Mouse (Mus musculus) brain, embryonic 18.5 days (tissue): ENCODE results near the gene Ubfd1.
A peak's percentile ranks its signal among the peaks of the same experiment; 100 is the strongest.

Experiments
- DNase-seq: peaks from one replicate; pipeline ENCODE4 v3.0.0-alpha.2; 2012; ENCODE audit warnings: low read depth, low spot score

Gene Ubfd1

DNA sequence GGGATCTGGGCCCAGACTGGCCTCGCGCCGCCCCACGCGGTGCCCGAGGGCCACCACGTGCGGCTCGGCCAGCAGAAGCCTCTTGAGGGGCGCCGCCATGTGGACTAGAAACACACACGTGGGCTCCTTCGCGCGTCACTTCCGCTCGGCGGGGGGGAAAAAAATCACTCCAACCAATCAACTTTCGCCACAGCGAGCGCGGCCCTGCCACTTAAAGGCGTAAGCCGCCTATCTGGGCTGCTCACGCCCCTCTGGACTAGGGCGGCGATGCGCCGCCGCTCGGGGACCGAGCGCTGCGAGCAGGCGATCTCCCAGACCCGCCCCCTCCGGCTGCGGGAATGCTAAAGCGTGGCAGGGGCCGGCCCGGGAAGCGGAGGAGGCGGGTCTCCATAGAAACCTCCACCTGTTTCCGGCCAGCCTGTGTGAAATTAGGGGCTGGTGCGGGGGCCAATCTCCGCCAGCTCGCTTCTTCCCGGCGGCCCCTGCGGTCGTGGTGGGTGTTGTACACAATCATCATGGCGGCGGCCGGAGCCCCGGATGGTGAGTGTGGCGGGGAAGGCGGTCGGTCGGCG, at the start of gene Ubfd1, which contains the start of gene Ears2:
TSS of gene Ubfd1 (plus strand) at position 231 of the 572 bp plus-strand sequence.
TSS of gene Ears2 (minus strand) at position 319 of the 572 bp plus-strand sequence.
- DNase-seq = peak; percentile 93

DNA sequence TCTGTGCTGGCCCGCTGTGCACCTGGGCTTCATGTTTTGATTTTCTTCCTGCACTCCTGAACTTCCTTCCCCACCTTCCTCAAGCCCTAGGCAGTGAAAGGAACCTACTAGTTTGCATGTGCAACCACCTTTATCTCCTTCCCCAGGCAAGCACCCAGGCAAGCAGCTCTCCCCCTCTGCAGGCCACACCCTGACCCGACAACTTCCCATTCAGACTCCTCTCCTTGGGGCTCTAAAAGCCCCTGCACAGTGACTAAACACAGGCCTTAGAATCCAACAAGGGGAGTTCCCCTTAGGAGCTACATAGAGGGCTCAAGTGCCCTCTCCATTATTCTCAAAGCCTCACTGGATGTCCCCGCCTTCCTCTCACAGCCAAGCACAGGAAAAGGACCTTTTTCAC, 48.7 kb upstream of the Ubfd1 start:
- no peak for DNase-seq

DNA sequence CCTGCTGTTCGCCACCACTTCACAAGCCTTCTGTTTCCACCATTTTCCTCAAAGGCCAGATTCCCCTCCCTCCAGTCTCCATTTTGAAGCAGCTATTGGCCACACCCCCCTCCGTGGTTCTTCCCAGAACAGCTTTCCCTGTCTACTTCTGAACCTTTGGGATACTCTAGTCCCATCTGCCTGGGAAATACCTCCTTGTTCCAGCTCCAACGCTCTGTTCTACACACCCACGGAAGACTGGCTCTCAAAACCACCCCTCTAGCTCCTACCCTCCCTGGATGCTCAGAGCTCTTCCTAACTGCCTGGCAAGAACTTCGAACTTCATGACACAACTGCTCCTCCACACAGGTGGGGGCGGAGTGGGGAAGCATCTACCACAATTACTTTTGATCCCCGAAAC, 48.0 kb upstream of the Ubfd1 start:
- DNase-seq = no peak

DNA sequence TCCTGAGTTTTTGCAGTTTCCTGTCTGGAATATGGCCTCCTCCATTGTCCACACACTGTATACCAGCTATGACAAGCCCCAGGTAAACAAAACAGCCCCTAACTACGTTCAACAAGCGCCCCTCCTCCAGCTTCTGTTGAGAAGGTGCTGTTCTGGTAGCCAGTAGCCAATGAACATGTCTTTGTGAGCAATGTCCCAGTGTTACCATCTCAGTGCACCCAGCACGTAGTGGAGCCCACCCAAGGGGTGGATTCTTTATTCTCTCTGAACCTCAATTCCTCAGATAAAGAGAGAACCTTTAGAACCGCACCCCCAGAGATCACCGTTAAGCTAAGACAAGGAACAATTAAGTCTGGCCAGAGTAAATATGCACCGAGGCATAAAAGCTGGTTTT, 46.7 kb upstream of the Ubfd1 start:
- no peak for DNase-seq

DNA sequence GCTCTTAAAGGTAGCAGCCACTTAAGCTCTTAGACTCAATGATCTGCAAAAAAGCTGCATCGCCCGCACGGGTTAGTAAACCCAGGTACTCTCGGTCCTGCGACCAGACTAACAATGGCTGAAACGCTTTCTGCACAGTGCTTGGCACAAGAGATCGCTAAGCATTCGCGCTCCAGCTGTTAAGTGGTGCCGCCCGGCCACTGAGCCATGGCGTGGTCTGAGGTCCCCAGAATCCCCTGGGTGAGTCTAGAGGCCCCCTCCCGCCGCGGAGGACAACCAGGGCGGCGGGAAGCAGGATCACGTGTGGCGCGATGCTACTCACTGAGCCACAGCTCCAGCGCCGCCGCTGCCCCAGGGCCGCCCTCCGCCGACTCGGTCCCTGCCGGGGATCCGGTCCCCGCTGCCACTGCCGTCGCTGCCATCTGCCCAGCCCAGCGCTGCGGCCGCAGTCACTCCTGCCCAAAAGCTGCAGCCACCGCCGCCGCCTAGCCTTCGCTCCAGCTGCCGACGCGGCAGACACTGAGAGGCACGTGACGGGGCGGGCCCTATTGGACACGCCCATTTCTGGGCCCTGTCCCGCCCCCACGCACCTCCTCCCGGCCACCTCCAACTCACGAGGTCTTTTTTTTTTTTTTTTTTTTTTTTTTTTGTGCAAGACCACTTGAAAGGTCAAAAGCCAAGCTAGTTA, 46.2 kb upstream of the Ubfd1 start, which contains the start of gene Gga2:
TSS of gene Gga2 (minus strand) at position 556 of the 688 bp plus-strand sequence.
- DNase-seq = peak; percentile 67

DNA sequence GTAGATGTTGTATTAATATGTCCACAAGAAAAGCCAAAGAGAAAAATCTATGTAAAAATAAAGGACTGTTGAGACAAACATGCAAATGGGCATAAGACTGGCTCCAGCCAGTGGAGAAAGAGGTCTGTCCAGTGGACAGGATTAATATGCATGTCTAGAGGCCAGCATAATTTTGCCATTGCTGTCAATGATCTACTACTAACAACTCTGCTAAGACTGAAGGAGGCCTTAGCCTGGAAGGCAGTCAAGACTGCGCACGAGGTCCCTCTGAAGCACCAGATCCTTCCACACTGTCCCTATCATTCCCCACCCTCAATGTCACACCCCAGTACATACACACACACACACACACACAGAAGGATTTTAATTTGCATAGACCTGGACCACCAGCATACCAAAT, 44.8 kb upstream of the Ubfd1 start:
- DNase-seq = no peak

DNA sequence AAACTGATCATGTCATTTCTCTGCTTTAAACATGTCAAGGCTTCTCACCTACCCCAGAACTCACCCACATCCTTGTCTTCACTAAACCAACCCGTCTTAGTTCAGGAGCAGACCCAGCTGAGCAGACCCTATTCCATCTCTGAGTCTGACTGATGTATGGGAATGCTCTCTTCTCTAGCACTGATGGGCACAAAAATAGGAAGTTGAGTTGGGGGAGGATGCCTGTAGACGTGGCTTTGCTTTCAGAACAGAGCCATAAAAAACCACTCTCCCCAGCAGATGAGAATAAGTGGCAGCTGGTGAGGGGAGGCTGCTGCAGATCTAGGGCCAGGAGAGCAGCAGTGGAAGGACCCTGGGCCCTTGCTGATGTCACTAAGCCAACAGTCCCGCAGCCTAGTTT, 33.6 kb upstream of the Ubfd1 start:
- no peak for DNase-seq

DNA sequence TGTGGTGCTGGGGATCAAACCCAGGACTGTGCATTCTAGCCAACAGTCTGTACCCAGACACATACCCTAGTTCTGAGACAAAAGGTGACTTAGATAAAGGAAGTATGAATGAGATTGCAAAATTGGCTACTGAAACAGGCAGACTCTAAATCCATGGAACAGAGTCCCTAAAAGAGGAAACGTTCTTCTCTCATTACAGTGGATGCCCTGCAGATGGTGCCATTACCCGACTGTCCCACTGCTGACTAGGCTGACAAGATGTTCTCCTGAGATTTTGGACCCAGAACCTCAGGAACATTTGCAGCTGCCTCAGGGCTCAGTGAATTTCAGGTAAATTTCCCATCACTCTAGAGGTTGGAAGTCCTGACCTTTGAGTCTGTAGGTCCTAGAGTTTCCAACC, 32.6 kb upstream of the Ubfd1 start:
- no peak for DNase-seq

DNA sequence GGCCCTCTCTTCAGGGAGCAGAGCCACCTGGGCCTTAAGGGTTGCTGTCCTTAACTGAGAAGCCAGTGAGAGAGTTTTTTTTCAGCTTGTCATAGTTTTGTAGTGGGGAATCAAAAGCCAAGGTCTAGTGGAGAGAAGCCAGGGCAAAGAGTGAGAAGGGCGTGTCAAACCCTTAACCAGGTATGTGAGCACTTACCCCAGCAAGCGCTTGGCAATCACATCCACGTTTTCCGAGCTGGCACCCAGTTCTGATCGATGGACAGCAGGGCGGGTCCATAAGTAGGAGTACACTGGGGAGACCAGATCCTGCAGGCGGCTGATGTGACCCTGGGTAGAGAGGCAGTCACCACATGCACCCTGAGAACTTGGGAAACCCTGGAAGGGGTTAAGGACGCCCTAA, 22.9 kb upstream of the Ubfd1 start:
- DNase-seq = no peak

DNA sequence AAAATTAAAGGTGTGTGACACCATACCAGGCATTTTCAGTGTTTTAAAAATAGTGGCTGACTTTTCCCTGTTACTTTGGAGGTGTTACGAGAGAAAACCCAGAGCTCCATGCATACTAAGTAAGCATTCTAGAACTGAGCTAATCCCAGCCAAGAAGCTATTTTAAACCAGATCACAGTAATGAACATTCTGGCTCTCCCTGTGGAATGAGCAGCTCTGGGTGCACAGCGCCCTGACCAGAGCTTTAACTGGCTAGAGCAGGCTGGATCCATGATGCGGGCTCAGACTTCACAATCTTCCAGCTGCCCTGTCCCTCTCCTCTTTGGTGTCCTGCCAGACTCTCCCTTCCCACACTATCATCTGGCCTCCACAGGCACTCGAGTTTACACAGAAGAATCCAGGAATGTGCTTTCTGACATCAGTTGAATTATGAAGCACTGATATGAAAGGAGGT, 21.8 kb upstream of the Ubfd1 start:
- no peak for DNase-seq

DNA sequence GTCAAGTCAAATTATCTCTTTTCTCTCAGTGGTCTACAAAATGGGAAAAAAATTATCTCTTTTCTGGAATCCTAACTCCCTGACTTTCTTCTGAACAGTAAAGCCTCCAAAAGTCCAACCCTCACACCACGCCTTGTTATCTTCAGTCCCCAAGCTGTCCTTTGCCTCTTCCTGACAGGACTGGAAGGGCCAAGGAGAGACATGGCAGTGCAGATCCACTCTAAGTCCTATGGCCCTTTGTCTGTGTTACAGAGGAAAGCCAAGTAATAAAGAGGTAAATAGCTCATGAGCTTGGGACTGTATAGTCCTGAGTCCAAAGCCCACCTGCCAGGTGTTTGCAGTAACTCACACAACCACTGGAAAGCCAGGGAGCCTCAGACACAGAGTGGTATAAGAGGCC, 21.3 kb upstream of the Ubfd1 start:
- no peak for DNase-seq

DNA sequence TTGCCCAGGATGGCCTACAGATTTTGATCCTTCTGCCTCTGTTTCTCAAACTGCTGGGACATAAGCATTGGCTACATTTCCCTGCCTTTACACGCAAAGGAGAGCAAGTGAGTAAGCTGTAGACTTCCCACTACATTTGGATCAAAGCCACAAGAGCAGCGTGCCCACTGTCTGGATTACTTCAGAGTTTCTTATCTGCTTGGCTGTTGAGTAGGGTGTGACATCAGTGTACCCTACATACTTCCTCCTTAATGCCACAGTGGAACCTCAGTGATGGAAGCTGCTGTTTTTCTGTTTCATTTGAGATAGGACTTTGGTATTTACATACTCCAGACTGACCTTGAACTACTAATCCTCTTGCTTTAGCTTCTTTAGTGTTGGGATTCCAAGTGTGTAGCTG, 20.2 kb upstream of the Ubfd1 start:
- DNase-seq = no peak

DNA sequence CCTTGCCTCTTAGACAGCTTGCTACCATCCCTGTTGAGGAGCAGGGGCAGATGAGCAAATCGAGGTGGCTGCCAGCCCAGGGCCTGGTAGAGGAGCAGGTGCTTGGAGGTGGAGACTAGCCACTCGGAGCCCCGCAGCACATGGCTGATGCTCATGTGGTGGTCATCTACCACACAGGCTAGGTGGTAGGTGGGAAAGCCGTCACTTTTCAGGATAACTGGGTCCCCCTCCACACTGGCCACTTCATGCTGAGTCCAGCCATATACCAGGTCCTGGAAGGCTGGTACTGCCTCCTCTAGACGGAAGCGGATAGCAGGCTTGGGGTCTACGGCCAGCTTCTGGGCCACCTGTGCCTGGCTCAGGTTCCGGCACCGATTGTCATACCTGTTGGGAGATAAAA, 18.8 kb upstream of the Ubfd1 start:
- DNase-seq = no peak

DNA sequence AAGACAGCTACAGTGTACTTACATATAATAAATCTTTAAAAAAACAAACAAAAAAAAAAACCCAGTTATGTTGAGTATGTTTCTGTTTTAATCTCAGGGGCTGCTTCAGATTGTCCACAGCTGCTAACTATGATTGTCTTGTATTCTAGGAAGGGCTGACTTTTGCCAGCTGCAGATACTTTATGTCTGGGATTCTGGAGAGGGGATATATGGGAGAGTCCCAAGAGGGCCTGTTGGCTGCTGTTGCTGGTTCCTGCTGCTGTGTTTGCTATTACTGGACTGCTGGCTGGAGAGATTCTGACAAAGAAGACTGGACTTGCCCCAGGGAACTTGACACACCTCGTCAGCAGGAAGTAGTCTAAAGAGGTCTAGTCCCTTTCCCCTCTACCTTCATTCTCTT, 16.1 kb upstream of the Ubfd1 start:
- DNase-seq = no peak

DNA sequence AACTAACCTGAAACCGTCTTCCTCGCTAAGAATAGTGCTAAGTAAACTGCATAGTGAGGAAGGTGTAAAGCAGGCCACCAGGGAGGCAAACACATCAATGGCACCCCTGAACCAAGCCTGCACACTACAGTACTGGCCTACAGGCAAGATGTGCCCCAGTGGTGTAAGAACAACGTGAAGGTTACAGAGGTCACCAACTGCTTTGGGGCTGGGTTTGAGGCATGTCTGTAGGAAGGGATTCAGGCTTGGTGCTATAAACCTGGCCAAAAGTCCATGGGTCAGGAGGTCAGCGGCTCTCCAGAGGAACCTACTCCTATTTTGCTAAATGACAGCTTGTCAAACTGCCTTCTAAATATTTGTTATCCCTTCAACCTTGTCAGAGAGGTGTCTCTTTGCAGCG, 10.3 kb upstream of the Ubfd1 start:
- DNase-seq = no peak

DNA sequence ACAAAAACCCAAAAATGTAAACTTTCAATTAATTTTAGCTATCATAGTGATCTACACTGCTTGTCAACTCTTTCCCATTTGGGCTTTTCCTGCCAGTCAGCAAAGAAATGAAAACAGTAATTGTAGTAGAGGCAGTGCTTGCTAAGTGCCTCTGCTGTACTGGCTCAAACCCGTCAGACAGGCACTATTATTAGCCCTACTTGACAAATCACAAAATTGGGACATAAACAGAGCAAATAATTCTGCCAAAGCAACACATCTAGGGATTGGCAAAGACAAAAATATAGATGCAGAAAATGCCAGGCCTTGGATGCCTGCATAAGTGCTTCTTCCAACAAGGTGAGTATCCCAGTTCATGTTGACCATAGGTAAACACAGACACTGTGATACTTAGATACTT, 1.3 kb upstream of the Ubfd1 start:
- DNase-seq = no peak

DNA sequence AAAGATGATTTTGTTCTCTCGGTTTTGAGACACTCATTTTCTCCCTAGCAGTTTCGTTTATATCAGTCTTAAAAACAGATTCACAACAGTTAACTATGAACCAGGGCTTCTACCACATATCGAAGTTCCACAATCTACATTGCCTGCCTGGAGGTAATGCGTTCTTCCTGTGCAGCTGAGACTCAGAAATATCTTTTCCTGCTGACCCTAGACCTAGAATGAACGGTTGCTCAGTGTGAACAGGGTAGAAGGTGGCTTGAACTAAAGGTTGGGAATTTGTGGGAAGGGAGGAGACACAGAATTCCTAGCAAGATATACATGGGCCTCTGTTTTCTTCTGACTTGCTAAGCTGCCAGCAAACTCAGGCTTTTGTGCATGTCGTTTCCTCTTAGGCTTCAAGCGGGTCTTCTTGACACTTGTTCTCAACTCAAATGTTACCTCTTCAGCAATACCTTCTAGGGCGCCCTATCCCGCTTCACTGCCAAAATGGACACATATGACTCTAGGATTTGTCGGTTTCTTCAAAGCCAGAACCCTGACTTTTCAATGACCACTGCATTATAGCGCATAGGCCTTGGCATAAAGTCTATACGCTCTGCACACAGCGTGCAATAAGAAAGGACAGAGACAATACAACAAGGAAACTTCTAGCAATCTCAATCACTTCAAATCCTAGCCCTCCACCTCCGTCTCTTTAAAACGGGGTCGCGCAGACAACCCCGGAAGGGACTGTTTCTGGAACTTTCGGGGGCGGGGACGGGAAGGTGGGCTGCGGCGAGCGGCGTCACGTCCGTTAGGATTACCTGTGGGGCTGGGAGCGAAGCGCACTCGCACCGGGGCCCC, 652 bp upstream of the Ubfd1 start:
- DNase-seq = no peak

DNA sequence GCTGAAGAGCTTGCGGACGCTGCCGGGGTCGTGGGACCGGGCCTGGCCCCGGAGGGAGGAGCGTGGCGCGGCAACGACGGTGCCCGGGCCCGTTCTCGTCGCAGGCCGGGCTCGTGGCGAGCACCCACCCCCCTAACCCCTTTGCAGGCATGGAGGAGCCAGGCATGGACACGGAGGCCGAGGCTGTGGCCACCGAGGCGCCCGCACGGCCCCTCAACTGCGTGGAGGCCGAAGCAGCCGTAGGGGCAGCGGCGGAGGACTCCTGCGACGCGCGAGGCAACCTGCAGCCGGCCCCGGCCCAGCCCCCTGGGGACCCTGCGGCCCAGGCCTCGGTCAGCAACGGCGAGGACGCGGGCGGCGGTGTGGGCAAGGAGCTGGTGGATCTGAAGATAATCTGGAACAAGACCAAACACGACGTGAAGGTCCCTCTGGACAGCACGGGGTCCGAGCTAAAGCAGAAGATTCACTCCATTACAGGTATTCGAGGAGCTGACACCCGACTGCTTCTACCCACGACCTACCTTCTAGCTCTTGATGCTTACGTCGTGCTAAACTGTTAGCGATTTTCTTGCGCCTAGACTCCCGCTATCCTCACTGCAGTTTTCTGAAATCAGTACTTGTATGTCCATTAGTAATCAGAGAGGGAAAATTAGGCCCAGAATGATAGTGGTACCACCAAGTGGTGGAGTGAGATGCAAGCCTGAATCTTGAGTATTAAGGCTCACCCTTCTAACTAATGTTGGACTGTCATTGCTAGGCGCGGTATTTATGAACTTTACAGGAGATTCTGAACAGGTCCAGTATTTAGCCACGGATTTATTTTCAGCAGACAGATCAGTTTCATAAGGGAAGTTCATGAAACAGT, 774 bp downstream of the Ubfd1 start:
- no peak for DNase-seq

DNA sequence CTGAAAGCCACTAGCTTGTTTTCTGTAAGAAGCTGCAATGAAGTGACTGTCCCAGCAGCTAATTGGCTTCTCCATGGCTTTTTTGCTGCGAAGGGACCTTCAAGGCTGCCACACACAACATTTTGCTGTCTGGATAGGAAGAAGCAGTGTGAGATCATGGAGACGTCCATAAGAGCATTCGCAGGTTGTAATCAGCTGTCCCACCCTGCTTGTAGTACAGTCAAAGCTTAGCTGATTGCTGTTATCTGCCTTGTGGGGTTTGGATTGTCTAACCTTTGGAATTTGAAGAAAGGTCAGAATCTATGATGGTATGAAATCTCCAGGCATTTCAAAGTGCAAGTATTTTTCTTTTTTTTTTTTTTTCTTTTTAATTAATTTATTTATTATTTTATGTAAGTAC, 7.4 kb downstream of the Ubfd1 start:
- no peak for DNase-seq

DNA sequence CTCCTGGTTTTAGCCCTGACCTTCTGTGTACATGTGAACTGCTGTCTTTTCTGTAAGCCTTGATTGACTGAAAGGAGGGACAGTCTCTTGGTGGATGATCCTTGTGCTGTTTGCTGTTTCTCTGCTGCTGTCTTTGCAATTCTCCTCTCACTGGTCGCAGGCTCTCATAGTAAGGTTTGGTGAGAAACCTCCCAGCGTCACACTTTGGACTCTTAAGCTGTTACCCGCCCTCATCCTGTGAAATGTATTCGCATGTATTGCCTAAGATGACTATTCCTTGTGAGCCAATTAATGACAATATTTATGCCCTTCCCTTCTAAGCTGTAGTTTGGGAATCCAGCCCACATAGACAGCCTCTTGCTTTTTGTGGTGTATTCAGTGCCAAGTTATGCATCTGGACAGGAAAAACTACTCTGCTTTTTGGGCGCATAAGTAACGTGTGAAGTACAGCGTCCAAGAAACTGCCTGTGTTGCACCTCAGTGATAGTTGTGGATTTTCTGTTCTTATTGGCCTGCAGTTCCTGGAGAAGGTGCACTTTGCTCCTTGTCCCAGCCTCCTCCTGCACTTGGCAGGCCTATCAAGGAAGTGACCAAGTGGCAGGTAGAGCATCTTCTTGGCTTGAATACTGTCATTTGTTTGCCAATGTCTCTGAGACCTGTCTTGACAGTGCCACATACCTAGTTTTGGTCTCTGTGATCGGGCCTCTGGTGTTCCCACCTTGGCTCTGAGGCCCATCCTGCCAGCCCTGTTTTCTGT, 13.0 kb downstream of the Ubfd1 start:
- no peak for DNase-seq

DNA sequence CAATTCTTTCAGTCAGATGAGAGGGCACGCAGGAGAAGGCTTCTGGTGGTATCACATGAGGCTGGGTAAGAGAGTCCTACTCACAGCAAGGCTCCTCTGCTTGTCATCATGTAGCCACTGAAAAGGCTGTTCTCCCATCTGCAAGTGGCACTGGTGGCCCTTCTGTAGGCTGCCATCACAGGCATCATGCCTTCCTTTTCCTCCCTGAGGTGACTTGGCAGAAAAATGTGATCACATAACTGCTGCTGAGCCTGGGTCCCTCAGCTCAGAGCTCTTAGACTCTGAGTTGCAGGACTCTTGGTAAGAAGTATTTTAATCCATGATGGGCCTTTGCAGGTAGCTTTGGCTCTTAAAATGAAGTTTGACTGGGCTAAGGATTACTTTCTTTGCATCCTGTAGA, 14.1 kb downstream of the Ubfd1 start:
- DNase-seq = no peak
